Mouse (Mus musculus) kidney, embryonic 14.5 days (tissue): Measurements from ENCODE around the gene Ppa2. TPM values are rescaled to one million over a fixed set of nuclear protein-coding genes. Genes with fewer than 3 reads are reported as not detected.

ENCODE experiments used
- polyA plus RNA-seq: library from polyadenylated mRNA; unstranded; fragments of >200 nt; fragmentation: Nextera tagmentation; extraction: Ambion mirVana; gene quantifications from 2 replicates; pipeline ENCODE4 v1.2.1, GENCODE M21; 2014

Gene Ppa2
- polyA plus RNA-seq, 1 experiment from 2014 or later, result 96.9 TPM

Other genes starting within 250 kb of the Ppa2 start
- gene Ints12, start 218.3 kb upstream of the Ppa2 start, polyA plus RNA-seq, result 20.7 and 27.1 TPM in 2 replicates
- gene Gstcd, start 218.1 kb upstream of the Ppa2 start, polyA plus RNA-seq, result 9.6 and 12.5 TPM in 2 replicates
- 4.6 and 7.1 TPM in 2 replicates for gene Arhgef38, start 75.2 kb upstream of the Ppa2 start, polyA plus RNA-seq
- 20.2 and 24.8 TPM in 2 replicates for gene Tet2, start 235.0 kb downstream of the Ppa2 start, polyA plus RNA-seq